ENCODE assay signal across 8 mouse cellular contexts in genomic region chr17:33956336-33956735, GRCm38 (mm10). TPM values are rescaled to one million over a fixed set of nuclear protein-coding genes. Genes with fewer than 3 reads are reported as not detected.
DNase-seq lines count a peak whose midpoint lies in the region; ATAC-seq lines count a peak whose summit lies in the region.

No protein-coding gene starts in this region.

- no peak for DNase-seq in kidney, postnatal 25 days
- DNase-seq in midbrain, embryonic 14.5 days = no peak
- DNase-seq in gastrocnemius, adult 8-10 months (ENCODE audit: low spot score in 2 of 2) = no peak
- no peak for DNase-seq in embryo, embryonic 11 days
- DNase-seq in left cerebral cortex, adult 18-20 months (ENCODE audit: low spot score in 2 of 2) = no peak

- WGBS in kidney, embryonic 15.5 days = 6% methylated on average over 10 of the region's 10 CpGs
- 8% methylated on average over 10 of the region's 10 CpGs for WGBS in hindbrain, embryonic 13.5 days
- WGBS in midbrain, embryonic 14.5 days = 9% methylated on average over 10 of the region's 10 CpGs

- peak overlapping the region; percentile 75 for H3K4me3 ChIP-seq in kidney, embryonic 15.5 days (replicated peaks)
- H3K4me3 ChIP-seq in brown adipose tissue, adult 24 weeks (ENCODE audit: insufficient read depth, low read depth, low read length) = peak overlapping the region; percentile 87
- peak overlapping the region; percentile 95 for H3K4me3 ChIP-seq in hindbrain, embryonic 13.5 days
- peak overlapping the region; percentile 90 for H3K4me3 ChIP-seq in midbrain, embryonic 14.5 days (replicated peaks; ENCODE audit: low read depth, low read length)

- H3K9ac ChIP-seq in kidney, embryonic 15.5 days = peak overlapping the region; percentile 84
- peak overlapping the region; percentile 79 for H3K9ac ChIP-seq in hindbrain, embryonic 13.5 days
- peak overlapping the region; percentile 76 for H3K9ac ChIP-seq in midbrain, embryonic 14.5 days (replicated peaks; ENCODE audit: low read length)

- ATAC-seq in kidney, embryonic 15.5 days (replicated peaks; ENCODE audit: low FRiP score) = no peak
- no peak for ATAC-seq in hindbrain, embryonic 13.5 days (ENCODE audit: low FRiP score)
- no peak for ATAC-seq in midbrain, embryonic 14.5 days (ENCODE audit: low FRiP score, low TSS enrichment)

- H3K36me3 ChIP-seq in kidney, embryonic 15.5 days = peaks cover 63% of the 10 kb centered on the region
- peaks cover 63% of the 10 kb centered on the region for H3K36me3 ChIP-seq in hindbrain, embryonic 13.5 days
- H3K36me3 ChIP-seq in midbrain, embryonic 14.5 days (ENCODE audit: control insufficient read depth, insufficient read depth, low read length) = peaks cover 58% of the 10 kb centered on the region

- no peaks in the 10 kb centered on the region for H3K9me3 ChIP-seq in kidney, embryonic 15.5 days (replicated peaks)
- H3K9me3 ChIP-seq in hindbrain, embryonic 13.5 days = no peaks in the 10 kb centered on the region
- H3K9me3 ChIP-seq in midbrain, embryonic 14.5 days (ENCODE audit: control insufficient read depth, low read length) = no peaks in the 10 kb centered on the region

- no peaks in the 10 kb centered on the region for H3K27me3 ChIP-seq in kidney, embryonic 15.5 days
- no peaks in the 10 kb centered on the region for H3K27me3 ChIP-seq in hindbrain, embryonic 13.5 days
- H3K27me3 ChIP-seq in midbrain, embryonic 14.5 days (ENCODE audit: control insufficient read depth, insufficient read depth, low read length) = no peaks in the 10 kb centered on the region

- H3K4me1 ChIP-seq in kidney, embryonic 15.5 days = peaks cover 42% of the 10 kb centered on the region
- no peaks in the 10 kb centered on the region for H3K4me1 ChIP-seq in brown adipose tissue, adult 24 weeks (ENCODE audit: control insufficient read depth, insufficient read depth, insufficient read length, low read length)
- H3K4me1 ChIP-seq in hindbrain, embryonic 13.5 days (replicated peaks) = peaks cover 53% of the 10 kb centered on the region
- H3K4me1 ChIP-seq in midbrain, embryonic 14.5 days (ENCODE audit: control insufficient read depth, insufficient read depth, low read length) = peaks cover 18% of the 10 kb centered on the region

- H3K4me2 ChIP-seq in kidney, embryonic 15.5 days = peak overlapping the region; percentile 75
- peak overlapping the region; percentile 85 for H3K4me2 ChIP-seq in hindbrain, embryonic 13.5 days
- peak overlapping the region; percentile 84 for H3K4me2 ChIP-seq in midbrain, embryonic 14.5 days (ENCODE audit: low read length)

- H3K27ac ChIP-seq in kidney, embryonic 15.5 days = peak overlapping the region; percentile 88
- H3K27ac ChIP-seq in brown adipose tissue, adult 24 weeks (replicated peaks; ENCODE audit: low read depth, low read length) = peak overlapping the region; percentile 99
- H3K27ac ChIP-seq in hindbrain, embryonic 13.5 days = peak overlapping the region; percentile 93
- peak overlapping the region; percentile 91 for H3K27ac ChIP-seq in midbrain, embryonic 14.5 days (replicated peaks; ENCODE audit: low read depth, low read length)

RNA-seq across cellular contexts. Expression of gene Rps18, which starts 0.5 kb away (rescaled TPM):
- 1,731 and 1,904 TPM in 2 replicates for polyA plus RNA-seq in kidney, embryonic 15.5 days (2015; fragmentation: Nextera tagmentation; extraction: Ambion mirVana)
- 635 and 763 TPM in 2 replicates for polyA plus RNA-seq in brown adipose tissue, adult 24 weeks (2012; ENCODE audit: insufficient read depth, insufficient read length, missing spikeins)
- 928 and 950 TPM in 2 replicates for polyA plus RNA-seq in hindbrain, embryonic 13.5 days (2015; fragmentation: Nextera tagmentation; extraction: Ambion mirVana)
- polyA plus RNA-seq in midbrain, embryonic 14.5 days (2014; fragmentation: Nextera tagmentation; extraction: Ambion mirVana) = 872 and 980 TPM in 2 replicates
- total RNA-seq in gastrocnemius, adult 8-10 months (2022) = 100 to 1,000 TPM; 380 to 500 (median 432) TPM
- 100 to 1,000 TPM; 332 to 337 TPM for total RNA-seq in left cerebral cortex, adult 18-20 months (2021)

RNA-seq across cellular contexts. Expression of gene Vps52, which starts 0.7 kb away (rescaled TPM):
- polyA plus RNA-seq in kidney, embryonic 15.5 days (2015; fragmentation: Nextera tagmentation; extraction: Ambion mirVana) = 48.0 and 53.5 TPM in 2 replicates
- polyA plus RNA-seq in brown adipose tissue, adult 24 weeks (2012; ENCODE audit: insufficient read depth, insufficient read length, missing spikeins) = 23.9 and 29.3 TPM in 2 replicates
- polyA plus RNA-seq in hindbrain, embryonic 13.5 days (2015; fragmentation: Nextera tagmentation; extraction: Ambion mirVana) = 69.6 and 69.9 TPM in 2 replicates
- 50.6 and 63.2 TPM in 2 replicates for polyA plus RNA-seq in midbrain, embryonic 14.5 days (2014; fragmentation: Nextera tagmentation; extraction: Ambion mirVana)
- 10 to 100 TPM; 32.0 to 34.6 (median 32.5) TPM for total RNA-seq in gastrocnemius, adult 8-10 months (2022)
- 10 to 100 TPM; 71.1 to 71.2 TPM for total RNA-seq in left cerebral cortex, adult 18-20 months (2021)

RNA-seq across cellular contexts. Expression of gene B3galt4, which starts 5.0 kb away (rescaled TPM):
- 5.1 and 5.6 TPM in 2 replicates for polyA plus RNA-seq in kidney, embryonic 15.5 days (2015; fragmentation: Nextera tagmentation; extraction: Ambion mirVana)
- 2.2 and 2.4 TPM in 2 replicates for polyA plus RNA-seq in brown adipose tissue, adult 24 weeks (2012; ENCODE audit: insufficient read depth, insufficient read length, missing spikeins)
- polyA plus RNA-seq in hindbrain, embryonic 13.5 days (2015; fragmentation: Nextera tagmentation; extraction: Ambion mirVana) = 12.2 TPM in 2 replicates
- 8.0 and 10.1 TPM in 2 replicates for polyA plus RNA-seq in midbrain, embryonic 14.5 days (2014; fragmentation: Nextera tagmentation; extraction: Ambion mirVana)
- total RNA-seq in gastrocnemius, adult 8-10 months (2022) = 1 to 10 TPM; 1.4 to 1.8 (median 1.5) TPM
- 1 to 10 TPM; 5.9 to 6.5 TPM for total RNA-seq in left cerebral cortex, adult 18-20 months (2021)

RNA-seq across cellular contexts. Expression of gene Wdr46, which starts 15.9 kb away (rescaled TPM):
- 41.8 and 44.0 TPM in 2 replicates for polyA plus RNA-seq in kidney, embryonic 15.5 days (2015; fragmentation: Nextera tagmentation; extraction: Ambion mirVana)
- 6.6 and 10.1 TPM in 2 replicates for polyA plus RNA-seq in brown adipose tissue, adult 24 weeks (2012; ENCODE audit: insufficient read depth, insufficient read length, missing spikeins)
- 24.3 and 25.2 TPM in 2 replicates for polyA plus RNA-seq in hindbrain, embryonic 13.5 days (2015; fragmentation: Nextera tagmentation; extraction: Ambion mirVana)
- polyA plus RNA-seq in midbrain, embryonic 14.5 days (2014; fragmentation: Nextera tagmentation; extraction: Ambion mirVana) = 15.5 and 16.9 TPM in 2 replicates
- total RNA-seq in gastrocnemius, adult 8-10 months (2022) = 10 to 100 TPM in 1 of 4 experiments, 1 to 10 TPM in 3; 7.8 to 11.5 (median 8.7) TPM
- total RNA-seq in left cerebral cortex, adult 18-20 months (2021) = 10 to 100 TPM; 12.5 to 13.8 TPM

RNA-seq across cellular contexts. Expression of gene Pfdn6, which starts 16.2 kb away (rescaled TPM):
- 171 and 183 TPM in 2 replicates for polyA plus RNA-seq in kidney, embryonic 15.5 days (2015; fragmentation: Nextera tagmentation; extraction: Ambion mirVana)
- polyA plus RNA-seq in brown adipose tissue, adult 24 weeks (2012; ENCODE audit: insufficient read depth, insufficient read length, missing spikeins) = 83.2 and 131 TPM in 2 replicates
- polyA plus RNA-seq in hindbrain, embryonic 13.5 days (2015; fragmentation: Nextera tagmentation; extraction: Ambion mirVana) = 186 and 199 TPM in 2 replicates
- 167 and 188 TPM in 2 replicates for polyA plus RNA-seq in midbrain, embryonic 14.5 days (2014; fragmentation: Nextera tagmentation; extraction: Ambion mirVana)
- total RNA-seq in gastrocnemius, adult 8-10 months (2022) = 10 to 100 TPM; 56.4 to 69.1 (median 64.0) TPM
- 10 to 100 TPM; 92.3 to 94.0 TPM for total RNA-seq in left cerebral cortex, adult 18-20 months (2021)
